Mouse (Mus musculus): ENCODE data around the gene Zcchc18. TPM values are rescaled to one million over a fixed set of nuclear protein-coding genes. Genes with fewer than 3 reads are reported as not detected.

Zcchc18 gene
- total and polyA plus RNA-seq, 3 experiments: 0.34 to 6.8 (median 0.83) TPM

GRCm38 (mm10) chrX:136976424-136977084 lies 16.4 kb upstream of the Zcchc18 start, which contains the start of the genes Tmsb15l and Tmsb15b1:
TSS of gene Tmsb15l (minus strand) at chrX:136976869.
TSS of gene Tmsb15b1 (minus strand) at chrX:136976874.
- in situ Hi-C loops (cut with MboI; ENCODE audit: low pct_ligation_motif_present, low pct_unique_long_range_greater_than_20kb, low sequenced_read_pairs): loop anchor here (5.0 kb wide), 1 partner anchor 41 kb away; no protein-coding TSS in a partner anchor
- Histone ChIP-seq H3K9ac (ENCODE audit: insufficient read depth, low read depth) (peak within 1 kb of the TSS; percentile 35; the same call in 1 of the 2 replicates), H3K4me3 (replicated peaks in 1 of 3; ENCODE audit: low read depth in 2 of 3, low read length in 2 of 3, poor library complexity in 1 of 3) (peak within 1 kb of the TSS; percentile 57 to 74 (median 64)), H3K36me3 (replicated peaks in 1 of 2; ENCODE audit: control insufficient read depth in 1 of 2, insufficient read depth in 1 of 2, low read length in 1 of 2) (no peaks in the 10 kb centered on the region), H3K79me2 (replicated peaks; ENCODE audit: control insufficient read depth, extremely low read depth, insufficient read depth, poor library complexity, severe bottlenecking) (no peaks in the 10 kb centered on the region), H3K27me3 (replicated peaks) (no peaks in the 10 kb centered on the region), H3K4me1 (ENCODE audit: control insufficient read depth in 1 of 2, insufficient read depth in 2 of 2) (peaks cover 0 to 19% of the 10 kb centered on the region in 2 experiments; a peak in 1 of 4 replicates), H3K9me3 (replicated peaks; ENCODE audit: low read length) (no peaks in the 10 kb centered on the region), H3K4me2 (ENCODE audit: insufficient read depth, low read depth, poor library complexity, severe bottlenecking) (peak within 1 kb of the TSS; percentile 82), H3K27ac (ENCODE audit: insufficient read depth, low read depth) (peak within 1 kb of the TSS; percentile 49; the same call in 1 of the 2 replicates)
- dilution Hi-C loops (cut with MboI; ENCODE audit: extremely low pct_ligation_motif_present, extremely low pct_unique_long_range_greater_than_20kb, low sequenced_read_pairs): no loop called here
- peak; percentile 83 for DNase-seq (ENCODE audit: extremely low read depth)
- peak; percentile 46; the same call in 1 of the 2 replicates for TF ChIP-seq TBP (conservative IDR thresholded peaks at IDR 0.05; ENCODE audit: low read depth, low read length)
- TF ChIP-seq ZC3H11A (IDR thresholded peaks at IDR 0.05; ENCODE audit: low read depth, low read length): no peak
- peak; percentile 47; the same call in 1 of the 2 replicates for TF ChIP-seq POLR2A (IDR thresholded peaks at IDR 0.05; ENCODE audit: low read depth, low read length)

GRCm38 (mm10) chrX:136978616-136979015 lies 14.3 kb upstream of the Zcchc18 start:
- H3K9ac ChIP-seq (ENCODE audit: insufficient read depth, low read depth): no peak overlapping the region
- H3K36me3 ChIP-seq (replicated peaks in 1 of 2; ENCODE audit: control insufficient read depth in 1 of 2, insufficient read depth in 1 of 2, low read length in 1 of 2): no peaks in the 10 kb centered on the region
- no peaks in the 10 kb centered on the region for H3K9me3 ChIP-seq (replicated peaks; ENCODE audit: low read length)
- in situ Hi-C loops (cut with MboI; ENCODE audit: low pct_ligation_motif_present, low pct_unique_long_range_greater_than_20kb, low sequenced_read_pairs) (loop anchor here (5.0 kb wide), 1 partner anchor 39 kb away; no protein-coding TSS in a partner anchor), dilution Hi-C loops (cut with MboI; ENCODE audit: extremely low pct_ligation_motif_present, extremely low pct_unique_long_range_greater_than_20kb, low sequenced_read_pairs) (no loop called here)
- no peak for TF ChIP-seq POLR2AphosphoS2 (IDR thresholded peaks at IDR 0.05; ENCODE audit: low read depth, low read length)
- no peak for TF ChIP-seq MAFK (IDR thresholded peaks at IDR 0.05; ENCODE audit: insufficient replicate concordance, low read length)
- no peak for TF ChIP-seq SIN3A (IDR thresholded peaks at IDR 0.05; ENCODE audit: low read length)
- no peak for TF ChIP-seq JUN (IDR thresholded peaks at IDR 0.05; ENCODE audit: insufficient read depth, low read depth, low read length)
- no peak for TF ChIP-seq TCF12 (IDR thresholded peaks at IDR 0.05; ENCODE audit: low read depth, low read length)
- no peak for TF ChIP-seq MYC (IDR thresholded peaks at IDR 0.05; ENCODE audit: low read depth, low read length)
- TF ChIP-seq MXI1 (IDR thresholded peaks at IDR 0.05; ENCODE audit: low read depth, low read length): no peak
- TF ChIP-seq EP300 (IDR thresholded peaks at IDR 0.05; ENCODE audit: low read length): no peak
- TF ChIP-seq ETS1 (conservative IDR thresholded peaks at IDR 0.05; ENCODE audit: low read depth, low read length): no peak
- TF ChIP-seq KAT2A (IDR thresholded peaks at IDR 0.05; ENCODE audit: insufficient replicate concordance, low read length): no peak
- no peak for TF ChIP-seq ZNF384 (IDR thresholded peaks at IDR 0.05; ENCODE audit: low read depth, low read length)
- no peak for TF ChIP-seq HCFC1 (IDR thresholded peaks at IDR 0.05; ENCODE audit: low read depth, low read length)
- TF ChIP-seq NELFE (IDR thresholded peaks at IDR 0.05; ENCODE audit: low read depth, low read length): no peak
- no peak for TF ChIP-seq GABPA (IDR thresholded peaks at IDR 0.05; ENCODE audit: insufficient replicate concordance, low read depth, low read length)
- TF ChIP-seq ZMIZ1 (IDR thresholded peaks at IDR 0.05; ENCODE audit: low read depth, low read length): no peak
- TF ChIP-seq JUND (conservative IDR thresholded peaks at IDR 0.05; ENCODE audit: low read depth, low read length): no peak
- TF ChIP-seq SMC3 (IDR thresholded peaks at IDR 0.05; ENCODE audit: low read depth, low read length): peak; percentile 77
- TF ChIP-seq RAD21 (IDR thresholded peaks at IDR 0.05; ENCODE audit: low read depth, low read length): peak; percentile 69
- no peak for TF ChIP-seq ZC3H11A (IDR thresholded peaks at IDR 0.05; ENCODE audit: low read depth, low read length)
- TF ChIP-seq CTCF (conservative IDR thresholded peaks at IDR 0.05 in 1 of 2, IDR thresholded peaks at IDR 0.05 in 1 of 2; ENCODE audit: low read depth in 2 of 2, low read length in 2 of 2): peak in 1 of 2 experiments; percentile 70; a peak in 2 of 4 replicates
- no peak overlapping the region for H3K27ac ChIP-seq (ENCODE audit: insufficient read depth, low read depth)
- no peaks in the 10 kb centered on the region for H3K79me2 ChIP-seq (replicated peaks; ENCODE audit: control insufficient read depth, extremely low read depth, insufficient read depth, poor library complexity, severe bottlenecking)
- peaks cover 0 to 19% of the 10 kb centered on the region in 2 experiments; a peak in 1 of 4 replicates for H3K4me1 ChIP-seq (ENCODE audit: control insufficient read depth in 1 of 2, insufficient read depth in 2 of 2)
- no peak for DNase-seq (ENCODE audit: extremely low read depth)
- H3K4me3 ChIP-seq (replicated peaks in 1 of 3; ENCODE audit: low read depth in 2 of 3, low read length in 2 of 3, poor library complexity in 1 of 3): no peak overlapping the region
- no peak overlapping the region for H3K4me2 ChIP-seq (ENCODE audit: insufficient read depth, low read depth, poor library complexity, severe bottlenecking)
- no peaks in the 10 kb centered on the region for H3K27me3 ChIP-seq (replicated peaks)
